Mouse (Mus musculus): ENCODE data around the gene Sema4a.

Gene Sema4a

DNA sequence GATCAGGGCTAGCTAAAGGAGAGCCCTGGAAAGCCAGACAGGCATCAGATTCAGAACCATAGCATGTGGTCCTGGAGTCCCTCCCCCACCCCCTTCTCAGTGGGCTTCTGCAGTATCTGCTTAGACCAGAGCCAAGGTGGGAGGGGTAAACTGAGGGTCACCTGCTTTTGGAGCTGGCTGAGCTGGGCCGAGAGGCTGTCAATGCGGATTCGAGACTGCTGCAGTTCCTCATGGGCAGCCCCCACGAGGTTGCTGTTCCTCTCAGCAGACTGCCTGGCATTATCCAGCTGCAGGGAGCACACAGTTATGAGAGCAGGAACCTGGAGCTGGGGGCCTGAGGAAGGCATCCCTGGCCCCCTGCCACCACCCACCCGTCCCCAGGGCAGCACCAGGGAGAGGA, 25.1 kb upstream of the Sema4a start:
- no peak for DNase-seq

DNA sequence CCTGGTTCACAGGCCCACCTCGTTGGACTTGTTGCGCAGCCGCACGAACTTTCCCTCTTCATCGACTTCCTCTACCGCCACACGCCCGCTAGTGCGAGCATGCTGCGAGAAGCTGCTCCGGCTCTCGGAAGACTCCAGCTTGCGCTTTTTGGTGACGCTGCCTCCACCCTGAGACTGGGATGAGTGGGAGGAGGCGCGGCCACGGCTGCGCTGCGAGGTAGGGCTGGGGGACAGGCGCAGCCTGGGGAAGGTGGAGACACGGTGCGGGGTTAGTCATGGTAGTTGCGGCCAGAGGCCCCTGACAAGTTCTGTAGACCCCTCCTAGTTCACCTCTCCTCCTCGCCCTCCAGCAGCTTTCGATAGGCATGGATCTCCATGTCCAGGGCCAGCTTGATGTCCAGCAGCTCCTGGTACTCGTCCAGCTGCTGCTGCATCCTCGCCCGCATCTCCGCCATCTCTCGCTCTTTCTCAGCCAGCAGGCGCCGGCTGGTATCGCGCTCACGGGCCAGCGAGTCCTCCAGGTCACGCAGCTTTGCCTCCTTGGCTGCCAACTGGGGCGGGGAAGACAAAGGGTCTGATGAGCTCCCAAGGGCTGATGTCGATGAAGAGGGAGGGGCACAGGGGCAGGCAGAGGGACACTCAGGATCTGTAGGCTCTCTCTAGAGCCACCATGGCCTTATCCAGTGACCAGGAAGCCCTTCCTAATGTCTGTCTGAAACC, 23.8 kb upstream of the Sema4a start:
- DNase-seq = peak in 1 of 2 experiments; percentile 45

- peak; percentile 79 to 88 for DNase-seq
Measured at GRCm38 (mm10) chr3:88483621-88484020, 22.6 kb upstream of the Sema4a start.

DNA sequence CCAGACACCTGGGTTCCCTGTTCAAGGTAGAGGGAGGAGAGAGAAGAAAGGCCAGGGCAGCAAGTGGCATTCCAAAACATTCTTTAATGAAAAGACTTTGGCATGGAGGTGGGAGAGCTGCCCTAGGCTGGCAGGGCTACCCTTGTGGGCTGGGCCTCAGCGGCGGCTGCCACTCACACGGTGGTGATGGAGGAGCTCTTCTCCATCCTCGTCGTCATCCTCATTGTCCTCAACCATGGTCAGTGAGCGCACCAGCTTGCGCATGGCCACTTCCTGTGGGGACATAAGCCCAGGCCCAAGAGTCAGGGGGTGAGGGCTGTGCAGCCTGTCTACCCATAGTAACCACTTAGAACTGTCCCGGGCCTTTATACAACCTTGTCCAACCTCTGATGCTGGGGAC, 22.2 kb upstream of the Sema4a start:
- no peak for DNase-seq

DNA sequence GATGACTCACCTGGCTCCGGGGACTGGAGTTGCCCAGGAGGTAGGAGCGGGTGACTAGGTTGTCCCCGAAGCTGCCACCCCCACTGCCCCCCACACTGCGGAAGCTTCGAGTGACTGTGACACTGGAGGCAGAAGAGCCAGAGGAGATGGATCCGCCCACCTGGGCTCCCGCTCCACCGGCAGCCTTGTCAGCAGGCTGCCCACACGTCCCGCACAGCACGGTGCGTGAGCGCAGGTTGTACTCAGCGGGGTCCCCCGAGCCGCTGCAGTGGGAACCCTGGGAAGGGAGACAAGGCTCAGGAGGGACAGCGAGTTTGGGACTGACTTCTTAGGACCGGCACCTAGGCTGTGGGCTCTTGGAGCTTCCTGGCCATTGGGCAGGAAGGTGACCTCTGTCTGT, 21.4 kb upstream of the Sema4a start:
- DNase-seq = no peak

- DNase-seq = no peak
Measured at GRCm38 (mm10) chr3:88481372-88482040, 20.5 kb upstream of the Sema4a start.

GRCm38 (mm10) chr3:88480679-88481078, 19.7 kb upstream of the Sema4a start:
- no peak for DNase-seq

DNA sequence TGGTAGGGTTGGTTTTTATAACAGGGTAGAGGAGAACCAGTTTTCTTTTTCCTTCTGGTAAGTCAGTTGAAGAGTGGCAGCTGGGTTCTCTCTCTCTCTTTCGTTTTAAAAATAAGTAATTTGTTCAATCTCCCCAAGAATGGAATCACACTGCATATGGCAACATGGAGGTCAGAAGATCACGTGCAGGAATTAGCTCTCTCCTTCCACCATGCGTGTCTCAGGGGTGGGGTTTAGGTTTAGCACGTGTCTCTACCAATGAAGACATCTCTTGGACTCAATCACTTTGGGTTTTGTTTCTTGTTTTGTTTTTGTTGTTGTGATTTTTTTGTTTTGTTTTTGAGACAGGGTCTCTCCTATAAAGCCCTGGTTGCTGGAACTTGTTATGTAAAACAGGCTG, 18.8 kb upstream of the Sema4a start:
- DNase-seq = no peak

GRCm38 (mm10) chr3:88479163-88479562, 18.2 kb upstream of the Sema4a start:
- DNase-seq = no peak

GRCm38 (mm10) chr3:88477735-88478134, 16.8 kb upstream of the Sema4a start:
- DNase-seq = peak; percentile 87 to 95

DNA sequence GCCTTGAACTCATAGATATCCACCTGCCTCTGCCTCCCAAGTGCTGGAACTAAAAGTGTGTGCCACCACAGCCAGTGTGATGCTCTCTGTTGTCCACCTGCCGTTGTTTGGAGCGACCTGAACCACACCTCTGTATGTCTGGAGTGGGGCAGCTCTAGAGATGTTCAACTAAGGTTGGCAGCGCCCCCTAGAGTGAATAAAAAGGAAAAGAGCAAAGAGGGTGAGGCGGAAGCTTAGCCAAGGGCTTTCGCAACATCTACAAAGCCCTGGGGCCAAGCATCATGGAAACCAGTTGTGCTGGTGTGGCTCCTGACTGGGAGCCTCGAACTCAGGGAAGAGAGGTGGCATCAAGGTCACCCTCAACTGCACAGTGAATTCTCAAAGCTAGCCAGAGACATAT, 15.4 kb upstream of the Sema4a start:
- no peak for DNase-seq

GRCm38 (mm10) chr3:88473571-88473970, 12.6 kb upstream of the Sema4a start:
- DNase-seq = no peak

GRCm38 (mm10) chr3:88473020-88473419, 12.0 kb upstream of the Sema4a start:
- DNase-seq = no peak

DNA sequence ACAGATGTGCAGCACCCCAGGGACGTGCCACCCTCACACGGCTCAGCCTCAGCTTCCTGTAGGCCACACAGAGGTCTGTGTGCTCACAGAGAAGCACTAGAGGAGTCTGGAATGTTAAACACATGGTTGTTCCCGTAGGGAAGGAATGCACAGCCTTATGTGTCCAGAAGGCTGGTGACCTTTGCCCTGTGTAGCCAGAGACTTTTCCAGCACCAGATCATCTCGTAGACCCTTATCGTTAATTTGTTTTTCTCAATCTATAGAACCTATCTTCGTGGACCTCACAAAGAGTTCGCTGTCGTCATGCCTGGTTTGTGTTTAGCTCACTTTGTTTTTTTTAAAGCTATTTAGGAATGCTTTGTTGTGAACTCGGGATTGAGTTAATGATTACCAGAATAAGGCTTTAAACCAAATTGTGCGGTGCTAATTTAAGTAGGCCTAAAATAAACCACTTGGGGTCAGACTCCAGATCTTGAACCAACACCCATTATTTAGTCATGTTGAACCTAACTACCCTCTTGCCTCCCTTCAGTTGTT, 10.0 kb upstream of the Sema4a start:
- peak; percentile 50 to 63 for DNase-seq

DNA sequence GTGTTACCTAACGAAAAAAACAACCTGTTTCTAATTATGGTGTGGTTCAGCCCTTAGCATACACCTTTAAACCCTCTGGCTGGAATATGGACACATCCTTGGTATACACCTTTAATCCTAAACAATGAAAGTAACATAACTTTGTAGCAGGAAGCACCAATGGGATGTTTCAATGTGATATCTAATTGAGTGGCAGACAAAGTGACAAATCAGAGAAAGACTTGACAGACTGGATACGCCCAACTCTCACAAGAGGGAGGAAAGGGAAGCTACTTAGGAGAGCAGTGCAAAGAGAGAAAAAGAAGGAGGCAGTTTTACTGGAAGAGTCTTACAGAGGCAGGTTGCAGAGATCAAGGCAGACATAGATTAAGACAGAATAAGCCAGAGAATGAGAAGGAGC, 8.5 kb upstream of the Sema4a start:
- DNase-seq = no peak

GRCm38 (mm10) chr3:88467116-88467824, 6.3 kb upstream of the Sema4a start:
- peak; percentile 91 to 97 for DNase-seq

- no peak for DNase-seq
Measured at GRCm38 (mm10) chr3:88465127-88465526, 4.1 kb upstream of the Sema4a start.

DNA sequence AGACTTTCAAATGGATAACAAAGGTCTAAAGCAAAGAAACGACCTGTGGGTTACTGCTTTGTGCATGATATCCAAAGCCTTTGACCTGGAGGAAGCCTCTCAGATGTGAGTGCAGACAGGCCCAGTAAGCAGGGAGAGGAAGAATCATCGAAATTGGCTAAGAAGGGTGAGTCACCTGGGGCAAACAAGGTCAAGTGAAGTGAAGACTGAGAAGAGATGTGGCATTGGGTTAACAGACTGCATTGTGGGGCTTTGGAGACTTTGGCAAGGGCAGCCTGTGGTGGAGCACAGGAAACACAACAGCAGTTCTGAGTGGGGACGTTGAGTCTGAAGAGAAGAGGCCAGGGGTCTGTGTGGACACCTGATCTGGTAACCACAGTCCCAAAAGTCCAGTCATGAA, 3.4 kb upstream of the Sema4a start:
- DNase-seq = no peak

DNA sequence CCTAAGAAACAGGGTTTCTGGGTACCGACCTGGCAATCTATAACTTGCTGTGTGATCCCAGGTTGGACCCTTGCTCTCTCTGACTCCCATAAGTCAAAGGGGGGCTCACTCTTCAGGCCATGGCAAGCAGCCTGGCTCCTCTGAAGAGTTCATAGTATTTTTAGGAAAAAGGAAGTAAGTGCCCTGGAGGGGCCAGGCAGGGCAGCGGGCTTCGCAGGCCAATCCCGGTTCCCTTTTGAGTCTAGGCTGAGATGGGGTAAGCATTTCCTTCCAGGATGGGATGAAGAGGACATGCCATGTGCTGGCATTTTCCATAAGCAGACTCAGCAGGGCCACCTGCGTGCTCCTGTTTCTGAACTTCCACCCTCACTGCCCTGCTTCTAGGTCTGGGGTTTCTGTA, 953 bp downstream of the Sema4a start:
- no peak for DNase-seq

DNA sequence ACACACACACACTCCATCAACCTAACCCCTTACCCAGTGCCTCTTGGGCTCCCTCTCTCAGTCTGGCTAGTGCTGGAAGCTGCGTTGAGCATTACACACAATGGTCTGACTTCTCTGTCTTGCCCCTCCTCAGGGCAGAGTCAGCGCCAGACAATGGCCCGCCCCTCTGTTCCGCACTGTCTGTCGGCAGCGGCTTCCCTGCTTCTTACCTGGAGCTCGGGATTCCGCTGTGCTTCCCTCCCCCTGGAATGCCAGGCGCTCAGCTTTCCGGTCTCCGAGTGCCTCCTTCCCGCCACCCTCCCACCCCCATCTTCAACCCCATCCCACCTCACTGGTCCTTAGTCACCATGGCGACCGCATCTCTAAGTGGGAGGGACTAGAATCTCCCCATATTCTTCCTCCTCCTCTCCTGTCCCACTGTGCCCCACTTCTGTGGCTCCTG, 2.2 kb downstream of the Sema4a start:
- DNase-seq = peak in 1 of 2 experiments; percentile 38

DNA sequence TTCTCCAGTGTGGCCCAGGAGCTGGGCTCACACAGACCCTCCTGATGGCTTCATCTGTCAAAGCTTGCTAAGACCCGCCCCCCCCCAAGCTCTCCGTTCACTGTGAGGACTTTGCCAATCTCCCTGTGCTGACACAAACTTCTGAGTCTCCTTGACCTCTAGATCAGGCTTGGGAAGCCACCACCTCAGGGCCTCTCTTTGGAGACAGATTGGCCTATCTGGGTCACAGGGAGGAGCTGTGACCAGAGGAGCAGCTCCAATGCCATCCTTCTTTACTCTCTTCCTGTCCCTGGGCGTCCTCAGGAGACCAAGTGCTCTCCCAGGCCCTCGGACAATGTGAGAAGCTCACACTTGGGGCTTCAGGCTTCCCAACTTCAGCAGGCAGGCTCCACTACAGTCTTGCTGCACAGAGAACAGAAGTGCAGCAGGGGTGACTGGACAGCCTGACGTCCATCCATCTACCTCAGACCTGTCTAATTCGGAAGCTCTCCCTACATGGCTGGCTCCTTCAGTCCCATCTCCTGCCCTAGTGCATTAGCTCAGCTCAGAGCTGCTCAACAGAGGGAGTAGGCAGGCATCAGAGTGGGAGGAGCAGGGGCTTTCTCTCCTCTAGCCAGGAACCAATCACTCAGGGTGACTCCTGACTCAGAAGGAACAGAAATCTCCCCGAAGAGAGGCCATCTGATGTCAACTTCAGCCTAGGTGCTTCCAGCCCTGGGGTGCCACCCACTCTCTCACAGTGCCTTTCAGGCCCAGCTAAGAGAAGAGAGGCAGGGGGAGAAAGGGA, 4.0 kb downstream of the Sema4a start:
- DNase-seq = peak in 1 of 2 experiments; percentile 62

GRCm38 (mm10) chr3:88456313-88456712, 4.7 kb downstream of the Sema4a start:
- DNase-seq = peak; percentile 90 to 94

All from kidney, postnatal 25 days (tissue).